Mouse (Mus musculus) adrenal gland, adult 8-10 months (tissue): ENCODE results near the gene Nfkb2. TPM values are rescaled to one million over a fixed set of nuclear protein-coding genes. Genes with fewer than 3 reads are reported as not detected.

Source experiments
- DNase-seq: peaks from one replicate; pipeline ENCODE4 v3.0.0; 2022
- total RNA-seq, 4 experiments: library from RNA; stranded (reverse); gene quantifications; 2 replicates each; pipeline ENCODE4 v1.2.4; 2022

Nfkb2 gene
- total RNA-seq: 10 to 100 TPM; 35.6 to 40.1 (median 37.3) TPM

- peak; percentile 96 for DNase-seq
Observed at GRCm38 (mm10) chr19:46304216-46304841, at the start of gene Nfkb2. TSS of gene Nfkb2 (plus strand) at chr19:46304320.

- DNase-seq: no peak
Observed at GRCm38 (mm10) chr19:46264762-46265161, 39.4 kb upstream of the Nfkb2 start.

- DNase-seq: no peak
Observed at GRCm38 (mm10) chr19:46275307-46275706, 28.8 kb upstream of the Nfkb2 start.

DNA sequence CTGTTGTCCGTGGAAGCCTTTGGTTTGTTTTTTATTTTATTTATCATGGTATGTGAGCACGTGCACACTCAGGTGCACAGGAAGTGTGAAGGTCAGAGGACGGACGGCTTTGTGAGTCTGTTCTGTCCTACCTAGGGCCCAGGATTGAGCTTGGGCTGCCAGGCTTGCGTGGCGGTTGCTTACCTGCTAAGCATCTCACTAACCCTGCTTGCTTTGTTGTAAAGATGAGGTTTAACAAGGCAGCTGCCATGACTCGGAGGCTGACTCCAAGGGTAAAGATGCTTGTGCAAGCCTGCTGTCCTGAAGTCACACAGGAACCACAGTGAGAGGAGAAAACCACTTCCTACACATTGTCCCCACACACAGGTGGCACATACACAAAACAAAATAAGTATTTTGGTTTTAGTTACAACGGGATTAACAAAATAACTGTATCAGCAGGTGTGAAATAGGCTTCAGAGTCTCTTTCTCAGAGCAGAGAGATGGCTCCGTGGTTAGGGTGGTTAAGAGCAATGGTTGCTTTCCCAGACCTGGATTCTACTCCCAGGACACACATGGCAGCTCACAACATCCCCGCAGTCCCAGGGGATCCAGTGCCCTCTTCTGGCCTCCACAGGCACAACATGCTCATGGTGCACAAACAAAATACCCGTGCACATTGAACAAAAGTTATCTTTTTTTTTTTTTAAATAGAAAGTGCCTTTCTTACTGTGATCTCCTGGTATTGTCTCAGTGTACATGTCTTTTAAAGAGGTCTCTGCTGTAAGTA, 21.9 kb upstream of the Nfkb2 start:
- no peak for DNase-seq

GRCm38 (mm10) chr19:46284686-46285085, 19.4 kb upstream of the Nfkb2 start:
- no peak for DNase-seq

DNA sequence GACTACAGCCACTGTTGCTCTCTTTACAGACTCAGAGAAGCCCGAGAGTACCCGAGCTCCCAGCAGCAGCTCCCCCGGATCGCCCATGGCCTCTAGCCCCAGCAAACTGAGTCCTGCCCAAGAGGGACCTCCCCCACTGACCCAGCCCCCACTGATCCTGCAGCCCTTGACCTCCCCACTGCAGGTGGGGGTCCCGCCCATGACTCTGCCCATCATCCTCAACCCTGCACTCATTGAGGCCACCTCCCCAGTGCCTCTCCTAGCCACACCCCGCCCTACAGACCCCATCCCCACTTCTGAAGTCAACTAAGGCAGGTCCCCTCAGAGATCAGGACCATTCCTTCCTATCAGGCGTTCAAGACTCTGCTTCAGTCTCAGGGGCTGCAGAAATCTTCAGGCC, 18.5 kb upstream of the Nfkb2 start:
- no peak for DNase-seq

- no peak for DNase-seq
Observed at GRCm38 (mm10) chr19:46286047-46286446, 18.1 kb upstream of the Nfkb2 start.

DNA sequence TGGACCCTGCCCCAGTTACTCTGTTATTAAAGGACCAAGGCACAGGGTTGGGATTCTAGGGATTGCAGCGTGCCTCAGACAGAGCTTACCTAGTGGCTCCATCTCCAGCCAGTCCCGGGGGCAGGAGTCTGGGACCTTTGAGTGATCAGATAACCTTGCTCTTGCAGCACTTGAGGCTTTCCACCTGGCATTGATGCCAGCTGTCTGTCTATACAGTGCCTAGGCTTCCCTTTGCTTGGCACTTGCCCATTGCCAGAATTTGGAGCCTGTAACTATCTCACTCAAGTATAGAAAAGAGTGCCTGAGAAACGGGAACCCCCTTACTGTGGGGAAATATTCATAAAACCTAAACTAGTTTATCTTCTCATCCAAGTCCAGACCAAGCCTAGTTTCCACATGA, 17.2 kb upstream of the Nfkb2 start:
- DNase-seq: no peak

DNA sequence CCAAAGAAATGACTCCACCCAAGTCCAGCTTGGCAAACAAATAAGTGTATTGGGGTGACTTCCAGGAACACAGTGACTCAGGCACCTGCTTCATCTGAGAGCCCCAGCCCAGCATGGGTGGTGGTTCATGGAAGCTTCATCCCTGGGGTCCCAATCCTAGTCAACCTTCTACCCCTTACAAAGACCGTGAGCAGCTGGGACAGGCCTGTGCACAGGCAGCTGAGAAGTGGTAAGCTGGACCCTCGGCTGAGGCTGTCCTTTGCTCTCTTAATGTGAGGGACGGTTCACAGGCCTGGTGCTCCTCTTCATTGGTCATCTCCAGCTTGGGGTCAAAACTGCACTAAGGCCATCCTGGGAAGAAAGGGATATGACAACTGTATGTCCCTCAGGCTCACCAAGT, 16.6 kb upstream of the Nfkb2 start:
- no peak for DNase-seq

DNA sequence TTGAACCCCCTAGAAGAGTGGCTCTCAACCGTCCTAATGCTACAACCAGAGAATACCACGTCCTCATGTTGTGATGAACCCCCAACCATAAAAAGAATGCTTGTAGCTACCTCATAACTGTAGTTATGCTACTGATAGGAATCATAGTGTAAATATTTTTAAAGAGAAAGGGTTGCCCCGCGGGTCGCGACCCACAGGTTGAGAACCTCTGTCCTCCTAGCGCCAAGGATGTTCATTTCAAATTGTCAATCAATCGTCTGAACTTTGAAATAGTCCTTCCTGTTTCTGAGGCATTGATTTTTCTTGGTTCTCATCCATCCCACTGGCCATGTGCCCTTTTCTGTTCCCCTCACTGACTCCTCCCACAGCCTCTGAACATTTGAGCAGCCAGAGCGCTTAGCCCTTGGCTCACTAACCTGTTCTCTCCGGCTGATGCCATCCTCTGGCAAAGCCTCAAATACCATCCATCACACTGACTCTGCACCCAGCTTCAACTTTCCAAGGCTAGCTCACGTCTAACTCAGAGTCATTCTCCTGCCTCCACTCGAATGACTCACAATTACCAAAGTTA, 13.5 kb upstream of the Nfkb2 start:
- no peak for DNase-seq

- DNase-seq: no peak
Observed at GRCm38 (mm10) chr19:46296938-46297337, 7.2 kb upstream of the Nfkb2 start.

- DNase-seq: no peak
Observed at GRCm38 (mm10) chr19:46300294-46301045, 3.6 kb upstream of the Nfkb2 start.

- DNase-seq: no peak
Observed at GRCm38 (mm10) chr19:46302551-46302950, 1.6 kb upstream of the Nfkb2 start.

DNA sequence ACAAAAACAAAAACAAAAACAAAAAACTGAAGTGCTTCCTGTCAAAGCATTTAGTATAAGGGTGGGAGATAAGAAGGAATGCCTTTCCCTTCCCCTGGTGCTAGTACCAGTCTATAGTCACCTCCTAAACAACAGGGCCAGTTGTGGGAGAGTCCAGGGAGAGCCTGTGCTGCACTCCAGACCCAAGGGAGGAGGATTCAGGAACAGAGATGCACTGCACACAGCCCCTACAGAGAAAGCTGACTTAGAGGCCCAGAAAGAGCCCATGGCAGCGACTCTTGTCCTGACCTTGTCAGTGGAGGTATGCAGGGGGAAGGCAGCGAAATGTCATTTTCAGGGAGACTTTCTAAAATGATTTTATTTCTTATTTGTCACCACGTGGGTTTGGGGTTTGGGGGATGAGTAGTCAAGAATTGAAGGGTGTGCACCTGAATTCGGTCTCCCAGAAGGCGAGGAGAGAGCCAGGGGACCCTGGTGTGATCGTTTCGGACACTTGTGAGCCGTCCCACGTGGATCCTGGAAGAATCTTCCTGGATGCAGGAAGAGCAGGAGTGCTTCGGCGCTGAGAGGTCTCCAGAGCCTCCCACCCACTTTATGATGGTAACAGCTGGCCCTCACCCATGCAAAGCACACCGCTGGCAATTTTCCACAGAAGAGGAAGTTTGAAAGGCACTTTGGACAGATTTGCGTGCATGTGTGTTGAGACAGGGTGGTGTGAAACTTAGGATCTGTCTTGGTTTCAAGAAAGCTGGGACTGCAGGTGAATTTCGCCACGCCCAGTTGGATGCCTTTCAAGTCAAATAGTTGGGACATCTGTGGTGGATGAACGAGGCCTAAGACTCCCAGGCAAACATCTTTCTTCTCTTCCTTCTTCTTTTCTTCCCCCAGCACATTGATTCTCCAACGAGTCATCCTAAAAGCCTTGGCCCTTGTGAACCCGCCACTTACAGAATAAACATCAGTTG, 587 bp upstream of the Nfkb2 start:
- DNase-seq: no peak

DNA sequence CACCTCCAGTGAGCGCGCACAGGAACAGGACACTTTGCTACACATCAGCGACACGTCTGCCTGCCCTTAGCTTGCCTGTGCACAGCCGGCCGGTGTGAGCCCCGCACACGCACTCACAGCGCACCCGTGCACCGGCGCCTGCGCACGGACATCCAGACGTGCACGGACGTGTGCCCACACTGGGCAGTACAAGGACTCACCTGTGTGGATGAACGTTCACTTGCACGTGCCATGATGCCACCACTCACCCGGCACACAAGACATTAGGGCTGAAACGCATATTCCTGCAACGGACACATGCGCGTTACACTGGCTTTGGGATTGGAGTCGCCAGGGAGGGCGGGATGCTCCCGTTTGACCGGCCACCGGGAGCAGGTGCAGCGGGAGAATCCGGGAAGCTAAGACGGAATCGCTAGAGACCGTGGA, 801 bp downstream of the Nfkb2 start:
- DNase-seq: no peak

DNA sequence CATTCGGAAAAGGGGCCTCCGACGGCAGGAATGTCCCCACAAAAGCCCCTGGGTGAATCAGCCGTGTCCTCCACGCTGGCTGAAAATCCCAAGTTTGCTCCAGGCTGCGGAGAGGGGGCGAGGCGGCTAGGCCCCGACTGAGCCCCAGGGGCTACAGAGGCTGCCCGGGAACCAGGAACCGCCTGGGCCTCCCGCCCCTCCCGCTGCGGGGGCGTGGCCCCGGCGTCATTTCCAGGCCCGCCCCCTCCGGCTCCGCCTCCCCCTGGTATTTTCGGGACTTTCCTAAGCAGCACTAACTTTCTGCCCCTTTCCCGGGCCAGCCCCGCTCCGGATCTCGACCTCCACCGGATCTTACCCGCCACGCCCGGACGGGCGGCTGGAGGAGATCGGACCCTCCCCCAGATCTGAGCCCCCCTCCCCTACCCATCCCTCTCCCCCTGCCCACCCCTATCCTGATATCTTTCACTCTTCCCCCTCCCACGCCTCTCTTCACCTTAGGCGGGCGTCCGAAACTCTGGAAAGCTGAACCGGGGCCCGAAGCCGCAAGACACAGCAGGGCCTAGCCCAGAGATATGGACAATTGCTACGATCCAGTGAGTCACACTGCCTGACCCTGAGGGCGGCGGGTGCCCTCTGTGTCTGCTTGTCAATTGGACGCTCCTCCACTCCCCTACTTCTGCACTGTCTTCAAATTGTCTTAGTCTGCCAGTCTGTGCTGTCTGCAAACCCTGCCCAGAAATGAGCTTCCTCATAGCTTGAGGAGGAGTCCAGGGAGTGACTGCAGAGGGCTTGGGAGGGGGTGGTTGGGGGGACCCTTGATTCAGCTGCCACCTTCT, 1.5 kb downstream of the Nfkb2 start:
- DNase-seq: peak; percentile 80

- DNase-seq: no peak
Observed at GRCm38 (mm10) chr19:46306268-46306610, 2.1 kb downstream of the Nfkb2 start.

DNA sequence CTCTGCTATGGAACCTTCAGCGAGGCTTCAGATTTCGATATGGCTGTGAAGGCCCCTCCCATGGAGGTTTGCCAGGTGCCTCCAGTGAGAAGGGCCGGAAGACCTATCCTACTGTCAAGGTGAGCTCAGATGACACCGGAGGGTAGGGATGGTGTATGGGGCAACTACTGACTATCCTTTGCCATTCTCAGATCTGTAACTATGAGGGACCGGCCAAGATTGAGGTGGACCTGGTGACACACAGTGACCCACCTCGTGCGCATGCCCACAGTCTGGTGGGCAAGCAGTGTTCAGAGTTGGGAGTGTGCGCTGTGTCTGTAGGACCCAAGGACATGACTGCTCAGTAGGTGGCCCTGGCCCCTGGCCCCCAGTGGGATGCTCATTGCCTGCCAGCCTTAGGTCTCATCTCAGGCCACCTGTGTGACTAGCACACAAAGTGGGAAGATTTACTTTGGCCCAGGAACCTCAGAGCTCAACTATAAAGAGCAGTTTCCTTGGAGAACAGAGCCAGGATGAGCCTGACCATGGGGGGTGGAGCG, 2.7 kb downstream of the Nfkb2 start:
- no peak for DNase-seq

DNA sequence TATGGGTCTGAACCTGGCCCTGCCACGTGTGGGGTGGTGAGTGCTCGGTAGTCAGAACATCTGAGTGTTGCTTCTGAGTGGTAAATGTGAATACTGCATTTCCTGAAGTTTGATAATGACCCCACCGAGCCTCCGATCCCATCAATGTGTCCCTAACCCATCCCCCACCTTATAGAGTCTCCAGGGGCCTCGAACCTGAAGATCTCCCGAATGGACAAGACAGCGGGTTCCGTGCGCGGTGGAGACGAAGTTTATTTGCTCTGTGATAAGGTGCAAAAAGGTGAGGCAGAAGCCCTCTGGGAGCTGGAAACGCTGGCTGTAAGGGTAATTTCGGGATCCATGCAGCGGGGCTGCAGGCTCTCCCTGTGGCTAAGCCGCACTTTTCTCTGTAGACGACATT, 3.7 kb downstream of the Nfkb2 start:
- DNase-seq: no peak

GRCm38 (mm10) chr19:46308303-46308702, 4.2 kb downstream of the Nfkb2 start:
- DNase-seq: no peak
